Mouse (Mus musculus) B cell, adult 62 days (primary cell): Measurements from ENCODE around the gene Mup5. TPM values are rescaled to one million over a fixed set of nuclear protein-coding genes. Genes with fewer than 3 reads are reported as not detected.

Experiments
- total RNA-seq: library from RNA; stranded (reverse); gene quantifications from 4 replicates; pipeline ENCODE4 v1.2.4, GENCODE M21; 2023

Mup5 gene
- not detected in 4 replicates for total RNA-seq

DNA sequence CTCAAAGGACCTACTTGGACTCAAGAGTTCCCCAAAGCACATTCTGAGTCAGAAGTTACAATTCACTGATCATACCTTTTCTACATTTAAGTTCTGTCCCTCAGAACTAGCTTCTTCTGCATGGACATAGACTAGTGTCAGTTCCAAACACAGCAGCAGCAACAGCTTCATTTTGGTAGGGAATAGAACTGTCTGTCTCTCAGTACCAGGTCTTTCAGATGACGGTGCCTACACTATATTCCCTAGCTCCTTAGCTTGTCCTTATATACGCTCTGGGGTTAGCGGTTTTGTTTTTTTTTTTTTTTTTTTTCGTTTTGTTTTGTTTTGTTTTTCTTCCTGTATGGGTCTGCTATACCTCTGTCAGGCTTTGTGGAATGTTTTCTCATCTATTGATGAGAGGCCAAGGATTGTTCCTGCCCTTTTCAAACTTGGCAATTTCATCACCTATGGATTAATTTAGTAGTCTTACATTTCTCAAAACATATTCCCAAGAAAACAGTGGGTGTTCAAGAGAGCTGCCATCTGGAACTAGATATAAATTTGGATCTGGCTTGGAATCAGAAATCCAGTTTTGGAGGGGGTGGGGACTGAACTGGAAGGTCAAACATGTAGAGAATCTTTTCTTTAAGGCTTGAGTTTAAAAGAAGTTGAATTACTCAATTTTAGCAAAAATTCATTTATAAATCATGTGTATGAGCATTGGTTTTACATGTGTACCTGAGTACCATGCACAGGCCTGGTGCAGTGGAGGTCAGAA, at the start of gene Mup5:
Gene Mup5 (minus strand): TSS at position 282 of the 757 bp plus-strand sequence.

DNA sequence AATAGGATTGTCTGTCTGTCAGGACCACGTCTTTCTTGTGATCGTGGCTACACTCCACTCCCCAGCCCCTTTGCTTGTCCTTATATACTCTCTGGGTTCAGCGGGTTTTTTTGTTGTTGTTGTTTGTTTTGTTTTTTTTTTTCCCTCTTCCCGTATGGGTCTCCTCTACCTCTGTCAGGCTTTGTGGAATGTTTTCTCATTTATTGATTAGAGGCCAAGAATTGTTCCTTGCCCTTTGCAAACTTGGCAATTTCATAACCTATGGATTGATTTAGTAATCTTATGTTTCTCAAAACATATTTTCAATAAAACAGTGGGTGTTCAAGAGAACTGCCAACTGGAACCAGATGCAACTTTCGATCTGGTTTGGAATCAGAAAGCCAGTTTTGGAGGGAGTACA, 52.9 kb downstream of the Mup5 start, which contains the start of gene Mup19:
Gene Mup19 (minus strand): TSS at position 101 of the 400 bp plus-strand sequence.

Other genes starting within 250 kb of the Mup5 start
- not detected in 4 replicates for gene Mup17, start 239.4 kb downstream of the Mup5 start, total RNA-seq
- not detected in 4 replicates for gene Mup18, start 161.1 kb downstream of the Mup5 start, total RNA-seq
- not detected in 4 replicates for gene Mup19, start 53.0 kb downstream of the Mup5 start, total RNA-seq
- not detected in 4 replicates for gene Mup20, start 218.9 kb upstream of the Mup5 start, total RNA-seq